Mouse (Mus musculus) erythroblast, embryonic 14.5 days (primary cell): Measurements from ENCODE around the gene Bloc1s6.

Source experiments
- GATA1 ChIP-seq: IDR thresholded peaks from 2 replicates; pipeline ENCODE4 v1.6.1; 2012; ENCODE audit warnings: low read length, inconsistent platforms, mixed read lengths
- TAL1 ChIP-seq: IDR thresholded peaks from 3 replicates; pipeline ENCODE4 v1.6.1; 2012; ENCODE audit warnings: low read length, inconsistent platforms, mixed read lengths

GRCm38 (mm10) chr2:122784701-122785100, 46.4 kb downstream of the Bloc1s6 start:
- TF ChIP-seq GATA1 (no peak), TAL1 (no peak)
